Mouse (Mus musculus) brain, adult 10 weeks (tissue): Measurements from ENCODE around the gene Foxq1. TPM values are rescaled to one million over a fixed set of nuclear protein-coding genes. Genes with fewer than 3 reads are reported as not detected.

ENCODE experiments used
- polyA plus RNA-seq: library from polyadenylated mRNA; stranded (reverse); fragments of 350-450 nt; fragmentation: Illumina TruSeq; extraction: RNeasy Lipid Tissue Mini Kit (QIAGEN cat#74804); gene quantifications from one replicate; pipeline ENCODE4 v1.2.3, GENCODE M21; 2015; ENCODE audit warnings: low read depth, low replicate concordance

Foxq1 gene
- 1.1 TPM for polyA plus RNA-seq

GRCm38 (mm10) chr13:31555834-31556233 is at the start of gene Foxq1:
TSS of gene Foxq1 (plus strand) at chr13:31556134.

GRCm38 (mm10) chr13:31558521-31559418 is 2.8 kb downstream of the Foxq1 start, which contains the start of gene A530084C06Rik:
TSS of gene A530084C06Rik (minus strand) at chr13:31559333.

Other genes starting within 250 kb of the Foxq1 start
- 0.18 TPM for gene A530084C06Rik, start 3.2 kb downstream of the Foxq1 start, polyA plus RNA-seq
- gene Foxf2, start 69.7 kb downstream of the Foxq1 start, polyA plus RNA-seq: 2.6 TPM